Mouse (Mus musculus): ENCODE results near the gene Ovol2. TPM values are rescaled to one million over a fixed set of nuclear protein-coding genes. Genes with fewer than 3 reads are reported as not detected.
"Not testable (repeated sequence)": the region's sequence is repeated elsewhere in the genome, so short reads cannot be mapped to it uniquely, and the experiment has no call there.

The Ovol2 gene
- polyA plus RNA-seq, 1 experiment from 2014 or later = 0.29 TPM

GRCm38 (mm10) chr2:144368400-144369019, 36.6 kb upstream of the Ovol2 start, which contains the start of the genes Kat14 and Pet117:
Gene Kat14 (plus strand): TSS chr2:144368983.
Gene Pet117 (plus strand): TSS chr2:144368996.
- Histone ChIP-seq H3K4me1 (ENCODE audit: control insufficient read depth, insufficient read depth, low read length) (peaks cover 4% of the 10 kb centered on the region; the same call in 1 of the 2 replicates), H3K4me3 (ENCODE audit: low read depth, low read length) (peak within 1 kb of the TSS; percentile 74), H3K27me3 (ENCODE audit: control insufficient read depth, insufficient read depth, low read length) (no peaks in the 10 kb centered on the region), H3K4me2 (peak within 1 kb of the TSS; percentile 61), H3K9me3 (ENCODE audit: control insufficient read depth, low read length) (no peaks in the 10 kb centered on the region), H3K27ac (ENCODE audit: low read depth, low read length) (peak within 1 kb of the TSS; percentile 87), H3K36me3 (ENCODE audit: control insufficient read depth, insufficient read depth, low read length) (no peaks in the 10 kb centered on the region), H3K9ac (ENCODE audit: low read length) (peak within 1 kb of the TSS; percentile 90)
- DNase-seq (ENCODE audit: low spot score, missing footprints) (peak; percentile 100), ATAC-seq (ENCODE audit: low FRiP score) (peak; percentile 96)
- WGBS = 7% methylated on average over 38 of the region's 38 CpGs

GRCm38 (mm10) chr2:144352843-144353242, 20.9 kb upstream of the Ovol2 start:
- Histone ChIP-seq H3K4me2 (no peak overlapping the region), H3K4me3 (ENCODE audit: low read depth, low read length) (no peak overlapping the region), H3K4me1 (ENCODE audit: control insufficient read depth, insufficient read depth, low read length) (no peaks in the 10 kb centered on the region), H3K36me3 (ENCODE audit: control insufficient read depth, insufficient read depth, low read length) (no peaks in the 10 kb centered on the region), H3K27ac (ENCODE audit: low read depth, low read length) (no peak overlapping the region), H3K9me3 (ENCODE audit: control insufficient read depth, low read length) (no peaks in the 10 kb centered on the region), H3K9ac (ENCODE audit: low read length) (no peak overlapping the region), H3K27me3 (ENCODE audit: control insufficient read depth, insufficient read depth, low read length) (no peaks in the 10 kb centered on the region)
- 90% methylated on average over 11 of the region's 11 CpGs for WGBS
- DNase-seq (ENCODE audit: low spot score, missing footprints) = no peak
- ATAC-seq (ENCODE audit: low FRiP score) = no peak

GRCm38 (mm10) chr2:144348525-144348924, 16.6 kb upstream of the Ovol2 start:
- Histone ChIP-seq H3K9me3 (ENCODE audit: control insufficient read depth, low read length) (no peaks in the 10 kb centered on the region), H3K27me3 (ENCODE audit: control insufficient read depth, insufficient read depth, low read length) (no peaks in the 10 kb centered on the region), H3K4me3 (ENCODE audit: low read depth, low read length) (no peak overlapping the region), H3K4me2 (no peak overlapping the region), H3K27ac (ENCODE audit: low read depth, low read length) (no peak overlapping the region), H3K9ac (ENCODE audit: low read length) (no peak overlapping the region), H3K4me1 (ENCODE audit: control insufficient read depth, insufficient read depth, low read length) (no peaks in the 10 kb centered on the region), H3K36me3 (ENCODE audit: control insufficient read depth, insufficient read depth, low read length) (no peaks in the 10 kb centered on the region)
- DNase-seq (ENCODE audit: low spot score, missing footprints) = no peak
- no peak for ATAC-seq (ENCODE audit: low FRiP score)
- WGBS = 64% methylated on average over 3 of the region's 3 CpGs

- H3K4me3 ChIP-seq (ENCODE audit: low read depth, low read length) = no peak overlapping the region
- 89% methylated on average over 4 of the region's 4 CpGs for WGBS
- no peaks in the 10 kb centered on the region for H3K4me1 ChIP-seq (ENCODE audit: control insufficient read depth, insufficient read depth, low read length)
- no peaks in the 10 kb centered on the region for H3K27me3 ChIP-seq (ENCODE audit: control insufficient read depth, insufficient read depth, low read length)
- DNase-seq (ENCODE audit: low spot score, missing footprints) (no peak), ATAC-seq (ENCODE audit: low FRiP score) (no peak)
- H3K4me2 ChIP-seq = no peak overlapping the region
- no peak overlapping the region for H3K27ac ChIP-seq (ENCODE audit: low read depth, low read length)
- no peak overlapping the region for H3K9ac ChIP-seq (ENCODE audit: low read length)
- H3K36me3 ChIP-seq (ENCODE audit: control insufficient read depth, insufficient read depth, low read length) = no peaks in the 10 kb centered on the region
- H3K9me3 ChIP-seq (ENCODE audit: control insufficient read depth, low read length) = no peaks in the 10 kb centered on the region
Measured at GRCm38 (mm10) chr2:144343158-144343557, 11.2 kb upstream of the Ovol2 start.

- 78% methylated on average over 6 of the region's 6 CpGs for whole genome bisulfite sequencing
- H3K27me3 ChIP-seq (ENCODE audit: control insufficient read depth, insufficient read depth, low read length) = peaks cover 16% of the 10 kb centered on the region
- H3K4me3 ChIP-seq (ENCODE audit: low read depth, low read length); H3K4me1 ChIP-seq (ENCODE audit: control insufficient read depth, insufficient read depth, low read length); ATAC-seq (ENCODE audit: low FRiP score); H3K9me3 ChIP-seq (ENCODE audit: control insufficient read depth, low read length); H3K9ac ChIP-seq (ENCODE audit: low read length); H3K27ac ChIP-seq (ENCODE audit: low read depth, low read length); H3K36me3 ChIP-seq (ENCODE audit: control insufficient read depth, insufficient read depth, low read length); DNase-seq (ENCODE audit: low spot score, missing footprints); H3K4me2 ChIP-seq: not testable (repeated sequence)
Measured at GRCm38 (mm10) chr2:144338149-144338548, 6.2 kb upstream of the Ovol2 start.

GRCm38 (mm10) chr2:144337701-144338100, 5.8 kb upstream of the Ovol2 start:
- DNase-seq (ENCODE audit: low spot score, missing footprints) = no peak
- H3K27me3 ChIP-seq (ENCODE audit: control insufficient read depth, insufficient read depth, low read length) = peaks cover 20% of the 10 kb centered on the region
- peaks cover 2% of the 10 kb centered on the region; the same call in 1 of the 2 replicates for H3K4me1 ChIP-seq (ENCODE audit: control insufficient read depth, insufficient read depth, low read length)
- ATAC-seq (ENCODE audit: low FRiP score) = no peak
- H3K4me3 ChIP-seq (ENCODE audit: low read depth, low read length) = no peak overlapping the region
- no peaks in the 10 kb centered on the region for H3K36me3 ChIP-seq (ENCODE audit: control insufficient read depth, insufficient read depth, low read length)
- H3K27ac ChIP-seq (ENCODE audit: low read depth, low read length) = no peak overlapping the region
- no peaks in the 10 kb centered on the region for H3K9me3 ChIP-seq (ENCODE audit: control insufficient read depth, low read length)
- H3K9ac ChIP-seq (ENCODE audit: low read length) = no peak overlapping the region
- H3K4me2 ChIP-seq = no peak overlapping the region
- WGBS = 77% methylated on average over 8 of the region's 8 CpGs

- WGBS = 74% methylated on average over 3 of the region's 3 CpGs
- Histone ChIP-seq H3K36me3 (ENCODE audit: control insufficient read depth, insufficient read depth, low read length) (no peaks in the 10 kb centered on the region), H3K4me2 (no peak overlapping the region), H3K27me3 (ENCODE audit: control insufficient read depth, insufficient read depth, low read length) (peaks cover 25% of the 10 kb centered on the region), H3K9ac (ENCODE audit: low read length) (no peak overlapping the region), H3K4me3 (ENCODE audit: low read depth, low read length) (no peak overlapping the region), H3K9me3 (ENCODE audit: control insufficient read depth, low read length) (no peaks in the 10 kb centered on the region), H3K4me1 (ENCODE audit: control insufficient read depth, insufficient read depth, low read length) (peaks cover 2% of the 10 kb centered on the region; the same call in 1 of the 2 replicates), H3K27ac (ENCODE audit: low read depth, low read length) (no peak overlapping the region)
- ATAC-seq (ENCODE audit: low FRiP score) (no peak), DNase-seq (ENCODE audit: low spot score, missing footprints) (no peak)
Measured at GRCm38 (mm10) chr2:144337230-144337629, 5.3 kb upstream of the Ovol2 start.

GRCm38 (mm10) chr2:144333138-144333842, 1.3 kb upstream of the Ovol2 start:
- no peaks in the 10 kb centered on the region for H3K36me3 ChIP-seq (ENCODE audit: control insufficient read depth, insufficient read depth, low read length)
- ATAC-seq (ENCODE audit: low FRiP score) = no peak
- no peaks in the 10 kb centered on the region for H3K9me3 ChIP-seq (ENCODE audit: control insufficient read depth, low read length)
- DNase-seq (ENCODE audit: low spot score, missing footprints) = peak; percentile 93
- H3K4me2 ChIP-seq = peak overlapping the region; percentile 40
- H3K27me3 ChIP-seq (ENCODE audit: control insufficient read depth, insufficient read depth, low read length) = peaks cover 64% of the 10 kb centered on the region
- peaks cover 20% of the 10 kb centered on the region for H3K4me1 ChIP-seq (ENCODE audit: control insufficient read depth, insufficient read depth, low read length)
- peak overlapping the region; percentile 19 for H3K4me3 ChIP-seq (ENCODE audit: low read depth, low read length)
- peak overlapping the region; percentile 33; the same call in 1 of the 2 replicates for H3K9ac ChIP-seq (ENCODE audit: low read length)
- WGBS = 7% methylated on average over 28 of the region's 28 CpGs
- no peak overlapping the region for H3K27ac ChIP-seq (ENCODE audit: low read depth, low read length)

- peak; percentile 91 for DNase-seq (ENCODE audit: low spot score, missing footprints)
- H3K4me2 ChIP-seq = peak overlapping the region; percentile 40
- no peaks in the 10 kb centered on the region for H3K9me3 ChIP-seq (ENCODE audit: control insufficient read depth, low read length)
- peaks cover 66% of the 10 kb centered on the region for H3K27me3 ChIP-seq (ENCODE audit: control insufficient read depth, insufficient read depth, low read length)
- H3K9ac ChIP-seq (ENCODE audit: low read length) = no peak overlapping the region
- 9% methylated on average over 9 of the region's 9 CpGs for WGBS
- no peak overlapping the region for H3K27ac ChIP-seq (ENCODE audit: low read depth, low read length)
- H3K36me3 ChIP-seq (ENCODE audit: control insufficient read depth, insufficient read depth, low read length) = no peaks in the 10 kb centered on the region
- no peak for ATAC-seq (ENCODE audit: low FRiP score)
- peaks cover 20% of the 10 kb centered on the region for H3K4me1 ChIP-seq (ENCODE audit: control insufficient read depth, insufficient read depth, low read length)
- peak overlapping the region; percentile 19; the same call in 1 of the 2 replicates for H3K4me3 ChIP-seq (ENCODE audit: low read depth, low read length)
Measured at GRCm38 (mm10) chr2:144332486-144332885, 540 bp upstream of the Ovol2 start.

Measured in midbrain, embryonic 11.5 days (tissue).